Mouse (Mus musculus) kidney, embryonic 14.5 days (tissue): Measurements from ENCODE around the gene Ambra1. TPM values are rescaled to one million over a fixed set of nuclear protein-coding genes. Genes with fewer than 3 reads are reported as not detected.
A peak's percentile ranks its signal among the peaks of the same experiment; 100 is the strongest.

ENCODE experiments used
- ATAC-seq: fragments of 200-750 bp; cut with Nextera tagmentation; 2 replicates; pipeline ENCODE4 v1.8.0; 2017; ENCODE audit warnings: moderate number of reproducible peaks, mild to moderate bottlenecking, moderate TSS enrichment, moderate library complexity; ENCODE audit not compliant: low FRiP score, low TSS enrichment
- H3K27ac ChIP-seq: fragments of 300-500 bp; sonication (generic); 2 replicates; pipeline ENCODE4 v1.5.1; 2014; ENCODE audit warnings: low read depth, mild to moderate bottlenecking, low read length, moderate library complexity, mixed read lengths
- H3K27me3 ChIP-seq: fragments of 300-500 bp; sonication (generic); 2 replicates; pipeline ENCODE4 v1.6.1; 2014; ENCODE audit warnings: mild to moderate bottlenecking, low read length; ENCODE audit not compliant: control insufficient read depth, insufficient read depth
- H3K36me3 ChIP-seq: fragments of 300-500 bp; sonication (generic); 2 replicates; pipeline ENCODE4 v1.6.1; 2014; ENCODE audit warnings: low read length, mixed read lengths; ENCODE audit not compliant: control insufficient read depth, insufficient read depth
- H3K4me1 ChIP-seq: fragments of 300-500 bp; sonication (generic); 2 replicates; pipeline ENCODE4 v1.6.1; 2014; ENCODE audit warnings: low read length, mixed read lengths; ENCODE audit not compliant: control insufficient read depth, insufficient read depth
- H3K4me2 ChIP-seq: fragments of 300-500 bp; sonication (generic); replicated peaks from 2 replicates; pipeline ENCODE4 v1.6.1; 2014; ENCODE audit warnings: low read depth, mild to moderate bottlenecking, low read length
- H3K4me3 ChIP-seq: fragments of 300-500 bp; sonication (generic); 2 replicates; pipeline ENCODE4 v1.5.1; 2014; ENCODE audit warnings: mild to moderate bottlenecking, low read length
- H3K9ac ChIP-seq: fragments of 300-500 bp; sonication (generic); 2 replicates; pipeline ENCODE4 v1.6.1; 2014; ENCODE audit warnings: low read depth, mild to moderate bottlenecking, low read length, moderate library complexity
- H3K9me3 ChIP-seq: fragments of 300-500 bp; sonication (generic); 2 replicates; pipeline ENCODE4 v1.6.1; 2016; ENCODE audit warnings: low read length; ENCODE audit not compliant: control insufficient read depth
- WGBS: fragments of 180-500 bp; shearing (Covaris S2); extraction: QIAGEN DNeasy Blood & Tissue Kit; methylation state at CpG from one replicate; pipeline ENCODE4 v1.1.7; 2014; 5-methylcytosine and 5-hydroxymethylcytosine counted together
- polyA plus RNA-seq: library from polyadenylated mRNA; unstranded; fragments of >200 nt; fragmentation: Nextera tagmentation; extraction: Ambion mirVana; gene quantifications from 2 replicates; pipeline ENCODE4 v1.2.1, GENCODE M21; 2014

The Ambra1 gene
- polyA plus RNA-seq, 1 experiment from 2014 or later = 20.3 TPM

DNA sequence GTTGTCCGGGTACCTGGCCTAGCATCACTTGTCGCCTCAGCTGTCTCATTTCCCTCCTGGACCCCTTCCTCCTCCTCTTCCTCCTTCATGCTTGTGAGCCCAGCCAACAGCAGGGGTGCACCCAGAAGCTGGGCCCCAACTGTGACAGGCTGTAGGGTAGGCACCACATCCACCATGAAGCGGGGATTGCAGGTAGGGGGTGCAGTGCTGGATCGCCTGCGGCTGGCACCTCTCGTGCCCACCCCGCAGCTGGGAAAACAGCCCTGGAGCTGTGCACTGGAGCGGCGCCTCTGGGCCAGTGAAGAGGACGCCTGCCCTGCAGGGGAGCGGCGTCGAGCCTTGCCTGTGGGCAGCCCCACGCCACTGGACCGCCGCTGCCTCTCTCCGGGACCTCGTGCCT is 215.5 kb downstream of the Ambra1 start, which contains the start of gene Gm9821:
Gene Gm9821, plus strand, starts transcription at position 221 of the 400 bp plus-strand sequence.
- 84% methylated on average over 18 of the region's 18 CpGs for WGBS
- Histone ChIP-seq H3K27me3 (no peaks in the 10 kb centered on the region), H3K9me3 (no peaks in the 10 kb centered on the region), H3K9ac (peak within 1 kb of the TSS; percentile 12; the same call in 1 of the 2 replicates), H3K4me3 (no peak within 1 kb of the TSS), H3K27ac (0 out of 2 replicates have a peak within 1 kb of the TSS, but pooled peaks have one; percentile 11), H3K4me2 (no peak within 1 kb of the TSS), H3K4me1 (peaks cover 33% of the 10 kb centered on the region), H3K36me3 (peaks cover 14% of the 10 kb centered on the region; the same call in 1 of the 2 replicates)
- no peak for ATAC-seq

DNA sequence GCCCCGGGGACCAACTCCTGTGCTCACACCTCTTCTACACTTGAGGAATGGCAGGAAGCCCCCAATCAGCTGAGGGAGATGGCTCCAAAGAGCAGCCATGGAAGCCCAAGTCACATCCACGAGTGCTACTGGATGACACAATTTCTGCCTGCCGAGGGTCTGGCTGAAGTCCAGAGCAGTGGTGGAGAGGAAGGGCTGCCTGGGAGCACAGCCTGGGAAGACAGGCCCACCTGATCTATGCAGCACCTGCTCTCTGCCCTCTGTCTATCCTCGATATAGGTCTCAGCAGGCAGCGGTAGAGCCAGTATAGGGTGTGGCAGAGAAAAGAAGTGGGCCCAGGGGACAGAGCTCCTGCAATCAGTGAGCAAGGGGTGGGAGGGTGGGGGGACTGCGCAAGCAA is 216.9 kb downstream of the Ambra1 start:
- Histone ChIP-seq H3K9ac (no peak overlapping the region), H3K27ac (no peak overlapping the region), H3K9me3 (no peaks in the 10 kb centered on the region), H3K4me1 (peaks cover 37% of the 10 kb centered on the region), H3K27me3 (no peaks in the 10 kb centered on the region), H3K36me3 (peaks cover 9% of the 10 kb centered on the region; the same call in 1 of the 2 replicates), H3K4me2 (no peak overlapping the region), H3K4me3 (no peak overlapping the region)
- ATAC-seq = no peak
- WGBS = 68% methylated on average over 6 of the region's 6 CpGs

GRCm38 (mm10) chr2:91947397-91948150 is 217.6 kb downstream of the Ambra1 start:
- WGBS = 51% methylated on average over 11 of the region's 11 CpGs
- Histone ChIP-seq H3K36me3 (0 out of 2 replicates have a peak, but pooled peaks cover 8% of the 10 kb centered on the region), H3K9ac (0 out of 2 replicates have a peak overlapping the region, but pooled peaks have one; percentile 8), H3K9me3 (no peaks in the 10 kb centered on the region), H3K27me3 (no peaks in the 10 kb centered on the region), H3K4me3 (no peak overlapping the region), H3K4me2 (no peak overlapping the region), H3K4me1 (peaks cover 37% of the 10 kb centered on the region), H3K27ac (peak overlapping the region; percentile 13; the same call in 1 of the 2 replicates)
- ATAC-seq = 0 out of 2 replicates have a peak, but pooled peaks have one; percentile 14

DNA sequence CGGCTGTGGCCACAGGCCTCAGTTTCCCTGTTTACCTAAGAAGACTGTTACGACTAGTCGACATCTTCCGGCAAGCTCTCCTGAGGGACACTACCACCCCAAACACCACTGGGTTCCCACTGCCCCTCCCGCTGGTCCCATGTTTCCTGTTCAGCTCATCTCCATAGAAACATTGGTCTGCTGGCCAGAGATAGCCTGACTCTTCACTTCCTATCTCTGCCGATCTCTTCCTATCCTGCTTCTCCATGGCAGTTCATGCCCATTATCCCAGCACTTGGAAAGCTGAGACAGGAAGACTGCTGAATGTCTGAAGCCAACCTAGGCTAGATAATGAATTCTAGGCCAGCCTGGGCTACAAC is 218.2 kb downstream of the Ambra1 start:
- H3K4me2 ChIP-seq = no peak overlapping the region
- peaks cover 37% of the 10 kb centered on the region for H3K4me1 ChIP-seq

GRCm38 (mm10) chr2:91948792-91949241 is 218.9 kb downstream of the Ambra1 start:
- Histone ChIP-seq H3K4me3 (no peak overlapping the region), H3K27ac (no peak overlapping the region; the same call in 1 of the 2 replicates), H3K4me2 (no peak overlapping the region)

More for the DNA sequence above, 218.2 kb downstream of the Ambra1 start:
- Histone ChIP-seq H3K36me3 (0 out of 2 replicates have a peak, but pooled peaks cover 8% of the 10 kb centered on the region), H3K9me3 (no peaks in the 10 kb centered on the region), H3K4me3 (no peak overlapping the region), H3K9ac (no peak overlapping the region), H3K27ac (no peak overlapping the region; the same call in 1 of the 2 replicates), H3K27me3 (no peaks in the 10 kb centered on the region)
- no peak for ATAC-seq
- WGBS = 68% methylated on average over 6 of the region's 6 CpGs

DNA sequence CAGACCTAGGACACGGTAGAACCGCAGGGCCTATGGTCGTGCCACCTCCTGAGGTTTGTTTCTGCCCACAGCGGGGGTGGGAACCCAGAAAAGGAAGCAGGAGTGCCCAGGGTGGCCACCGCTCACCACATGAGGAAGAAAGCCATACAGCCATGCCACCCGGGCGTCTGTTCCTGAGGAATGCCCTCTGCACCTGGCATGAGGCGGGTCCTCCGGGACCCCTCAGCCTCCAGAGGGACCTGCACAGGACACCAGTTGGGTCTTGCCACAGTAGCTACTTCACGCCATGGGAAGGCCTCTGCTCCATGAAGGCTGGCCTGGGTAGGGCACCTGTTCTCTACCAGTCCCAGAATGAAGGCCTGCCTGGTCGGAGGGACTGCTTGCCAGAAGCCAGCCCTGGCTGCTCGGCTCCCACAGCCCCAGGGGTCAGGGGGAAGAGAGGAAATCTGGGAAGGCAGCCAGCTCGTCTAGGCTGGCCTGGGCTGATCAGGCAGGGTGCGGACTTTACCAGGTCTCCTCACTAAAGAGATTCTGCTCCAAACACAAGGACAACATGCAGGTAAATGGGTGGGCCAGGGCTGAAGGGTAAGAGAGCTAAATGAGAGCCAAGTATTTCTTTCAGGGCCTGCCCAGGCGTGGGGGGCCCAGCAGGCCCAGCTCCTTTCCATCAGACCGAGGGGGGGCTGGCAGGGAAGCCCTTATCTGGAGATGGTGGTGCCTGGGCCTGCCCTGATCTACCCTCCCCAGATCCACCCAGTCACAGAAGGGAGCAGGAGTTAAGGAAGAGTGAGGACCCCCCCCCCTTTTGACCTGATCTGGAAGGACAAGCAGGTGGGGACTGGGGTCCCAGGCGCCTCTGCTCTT is 219.7 kb downstream of the Ambra1 start:
- Histone ChIP-seq H3K9ac (peak overlapping the region; percentile 34; the same call in 1 of the 2 replicates), H3K4me2 (peak overlapping the region; percentile 35), H3K27ac (peak overlapping the region; percentile 59; the same call in 1 of the 2 replicates), H3K9me3 (no peaks in the 10 kb centered on the region), H3K27me3 (no peaks in the 10 kb centered on the region), H3K4me1 (peaks cover 43% of the 10 kb centered on the region), H3K4me3 (0 out of 2 replicates have a peak overlapping the region, but pooled peaks have one; percentile 9), H3K36me3 (0 out of 2 replicates have a peak, but pooled peaks cover 2% of the 10 kb centered on the region)
- ATAC-seq = peak; percentile 8; the same call in 1 of the 2 replicates
- 64% methylated on average over 17 of the region's 17 CpGs for WGBS

More at GRCm38 (mm10) chr2:91948792-91949241, 218.9 kb downstream of the Ambra1 start:
- WGBS = 67% methylated on average over 3 of the region's 3 CpGs
- peaks cover 42% of the 10 kb centered on the region for H3K4me1 ChIP-seq
- H3K9ac ChIP-seq = no peak overlapping the region
- no peaks in the 10 kb centered on the region for H3K27me3 ChIP-seq
- ATAC-seq = no peak
- no peaks in the 10 kb centered on the region for H3K9me3 ChIP-seq
- 0 out of 2 replicates have a peak, but pooled peaks cover 2% of the 10 kb centered on the region for H3K36me3 ChIP-seq

DNA sequence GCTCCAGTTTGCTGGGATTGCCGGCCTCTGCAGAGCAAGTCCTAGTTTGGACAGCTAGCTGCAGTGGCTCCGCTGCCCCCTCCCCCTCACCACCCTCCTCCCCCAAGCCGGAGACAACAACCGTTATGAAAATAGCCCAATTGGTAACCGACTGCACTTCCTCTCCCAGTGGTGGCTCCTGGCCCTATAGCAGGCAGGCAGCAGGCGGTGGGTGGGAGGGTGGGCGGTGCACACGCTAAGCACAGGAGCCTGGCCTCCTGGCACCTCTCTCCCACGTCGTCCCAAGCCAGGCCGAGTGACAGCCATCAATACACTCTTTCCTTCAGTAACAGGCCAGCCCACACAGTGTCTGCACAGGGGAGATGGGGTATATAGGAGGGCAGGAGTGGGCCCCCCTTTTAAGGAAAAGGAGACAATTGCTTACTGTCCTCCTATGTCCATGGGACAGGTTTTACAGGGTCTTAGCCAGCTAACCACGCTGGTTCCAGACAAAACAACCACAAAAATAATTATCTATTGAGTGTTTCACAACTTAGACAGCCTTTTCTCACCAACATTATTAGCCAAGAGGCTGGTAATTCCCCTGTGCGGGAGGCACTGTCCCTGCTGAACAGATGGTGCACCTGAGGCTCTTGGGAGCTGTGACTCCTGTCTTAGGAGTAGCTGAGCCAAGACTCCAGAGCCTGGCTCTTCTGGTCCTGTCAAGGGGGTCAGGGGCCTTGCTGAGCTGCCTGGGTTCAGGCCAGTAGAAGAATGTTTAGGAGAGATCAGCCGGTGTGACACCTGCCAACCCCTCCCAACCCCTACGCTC is 220.5 kb downstream of the Ambra1 start:
- WGBS = 13% methylated on average over 15 of the region's 15 CpGs
- peak overlapping the region; percentile 34; the same call in 1 of the 2 replicates for H3K9ac ChIP-seq
- H3K9me3 ChIP-seq = no peaks in the 10 kb centered on the region
- peak; percentile 63 for ATAC-seq
- peak overlapping the region; percentile 59; the same call in 1 of the 2 replicates for H3K27ac ChIP-seq
- H3K36me3 ChIP-seq = no peaks in the 10 kb centered on the region
- H3K27me3 ChIP-seq = no peaks in the 10 kb centered on the region
- H3K4me1 ChIP-seq = peaks cover 47% of the 10 kb centered on the region
- H3K4me2 ChIP-seq = peak overlapping the region; percentile 35
- 0 out of 2 replicates have a peak overlapping the region, but pooled peaks have one; percentile 9 for H3K4me3 ChIP-seq

- Histone ChIP-seq H3K4me2 (no peak overlapping the region), H3K36me3 (no peaks in the 10 kb centered on the region), H3K27ac (peak overlapping the region; percentile 47), H3K4me3 (no peak overlapping the region), H3K4me1 (peaks cover 41% of the 10 kb centered on the region), H3K9ac (peak overlapping the region; percentile 31; the same call in 1 of the 2 replicates), H3K9me3 (no peaks in the 10 kb centered on the region), H3K27me3 (no peaks in the 10 kb centered on the region)
- ATAC-seq = peak; percentile 40
- WGBS = 11% methylated on average over 5 of the region's 5 CpGs
Observed at GRCm38 (mm10) chr2:91953825-91954224, 223.9 kb downstream of the Ambra1 start.
